8 mouse cellular contexts compared by ENCODE assay signal in the genomic region with DNA sequence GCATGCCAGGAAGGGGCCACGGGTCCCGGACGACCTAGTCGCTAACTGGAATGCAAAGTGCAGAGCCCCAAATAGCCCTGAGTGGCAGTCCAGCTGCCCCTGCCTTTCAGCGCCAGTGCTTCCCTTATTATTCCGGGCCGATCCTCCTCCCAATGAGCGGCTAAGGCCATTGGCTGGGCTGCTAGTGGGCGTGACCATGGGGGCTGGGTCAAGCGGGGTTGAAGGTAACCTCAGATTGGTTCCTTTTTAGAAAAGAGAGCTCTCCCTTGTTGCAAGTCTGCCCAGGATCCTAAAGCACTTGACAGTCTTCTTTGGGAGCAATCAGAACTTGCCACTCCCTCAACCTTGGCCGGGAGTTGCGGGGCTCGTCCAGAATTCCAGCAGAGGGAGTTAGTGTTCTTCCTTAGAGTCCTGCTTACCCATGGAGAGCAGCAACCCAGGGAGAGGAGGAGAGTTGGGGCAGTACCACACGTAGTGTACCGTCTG. TPM values are rescaled to one million over a fixed set of nuclear protein-coding genes. Genes with fewer than 3 reads are reported as not detected.
DNase-seq lines count a peak whose midpoint lies in the region; ATAC-seq and TF ChIP-seq lines count a peak whose summit lies in the region.

No protein-coding gene starts in this region.

- peak; percentile 95 for DNase-seq in MEL (ENCODE audit: low read depth, low spot score)
- peak; percentile 77 to 90 for DNase-seq in cerebellum, adult 18-20 months
- peak; percentile 82 to 85 for DNase-seq in heart, postnatal 36 days
- DNase-seq in layer of hippocampus, adult 18-20 months (ENCODE audit: low spot score in 2 of 2) = peak; percentile 44 to 63
- DNase-seq in lung, adult 2 months = peak; percentile 85
- peak; percentile 51 to 57 for DNase-seq in thymus, adult 18-20 months

- TF ChIP-seq CTCF in MEL (IDR thresholded peaks at IDR 0.05 in 2 of 3, conservative IDR thresholded peaks at IDR 0.05 in 1 of 3; ENCODE audit: control insufficient read depth in 1 of 3, insufficient read depth in 1 of 3, low read depth in 2 of 3, low read length in 3 of 3, poor library complexity in 1 of 3, severe bottlenecking in 1 of 3) = no peak
- TF ChIP-seq CTCF in lung, adult 2 months (IDR thresholded peaks at IDR 0.05; ENCODE audit: insufficient read depth, low read length) = peak; percentile 30; the same call in 1 of the 2 replicates

- no peak overlapping the region for H3K27ac ChIP-seq in MEL (ENCODE audit: control insufficient read depth, low read depth, low read length)
- peak overlapping the region; percentile 32; the same call in 1 of the 2 replicates for H3K27ac ChIP-seq in forebrain, embryonic 15.5 days (replicated peaks)
- no peak overlapping the region for H3K27ac ChIP-seq in neural tube, embryonic 14.5 days (ENCODE audit: low read depth, low read length)

- H3K4me3 ChIP-seq in MEL (ENCODE audit: control insufficient read depth in 1 of 2, insufficient read depth in 1 of 2, low read depth in 2 of 2, low read length in 2 of 2) = peak overlapping the region; percentile 62 to 76
- H3K4me3 ChIP-seq in forebrain, embryonic 15.5 days = peak overlapping the region; percentile 55
- H3K4me3 ChIP-seq in lung, adult 2 months (replicated peaks; ENCODE audit: extremely low read depth, low read depth, low read length) = peak overlapping the region; percentile 45
- H3K4me3 ChIP-seq in neural tube, embryonic 14.5 days (ENCODE audit: low read depth, low read length) = peak overlapping the region; percentile 65

- intact Hi-C loops in heart, postnatal 36 days (cut with DNase I) = no loop called here

- peak; percentile 69 for ATAC-seq in forebrain, embryonic 15.5 days (replicated peaks)
- ATAC-seq in neural tube, embryonic 14.5 days (ENCODE audit: low read depth) = peak; percentile 45; the same call in 1 of the 2 replicates

- no peaks in the 10 kb centered on the region for H3K27me3 ChIP-seq in MEL (ENCODE audit: control insufficient read depth in 1 of 2, insufficient read depth in 2 of 2, low read length in 2 of 2)
- peaks cover 5% of the 10 kb centered on the region; the same call in 1 of the 2 replicates for H3K27me3 ChIP-seq in forebrain, embryonic 15.5 days
- H3K27me3 ChIP-seq in neural tube, embryonic 14.5 days (ENCODE audit: control insufficient read depth, insufficient read depth, low read length) = 0 out of 2 replicates have a peak, but pooled peaks cover 8% of the 10 kb centered on the region

- WGBS in forebrain, embryonic 15.5 days = 0% methylated on average over 15 of the region's 15 CpGs
- under 1% methylated on average over 15 of the region's 15 CpGs for WGBS in lung, adult 2 months
- WGBS in neural tube, embryonic 14.5 days = 0% methylated on average over 15 of the region's 15 CpGs

- H3K36me3 ChIP-seq in MEL (ENCODE audit: control insufficient read depth in 1 of 2, insufficient read depth in 2 of 2, low read length in 2 of 2) = peaks cover 0 to 6% of the 10 kb centered on the region in 2 experiments; a peak in 2 of 4 replicates
- no peaks in the 10 kb centered on the region for H3K36me3 ChIP-seq in forebrain, embryonic 15.5 days
- H3K36me3 ChIP-seq in neural tube, embryonic 14.5 days (ENCODE audit: control insufficient read depth, insufficient read depth, low read length) = no peaks in the 10 kb centered on the region

- H3K4me2 ChIP-seq in forebrain, embryonic 15.5 days (replicated peaks) = peak overlapping the region; percentile 89
- peak overlapping the region; percentile 99 for H3K4me2 ChIP-seq in neural tube, embryonic 14.5 days (ENCODE audit: low read depth, low read length)

- no peak for TF ChIP-seq RAD21 in MEL (IDR thresholded peaks at IDR 0.05; ENCODE audit: low read depth, low read length)

- no peak for TF ChIP-seq EP300 in MEL (IDR thresholded peaks at IDR 0.05; ENCODE audit: low read depth in 1 of 2, low read length in 2 of 2)

- H3K4me1 ChIP-seq in MEL (ENCODE audit: control insufficient read depth in 1 of 2, insufficient read depth in 2 of 2, low read length in 2 of 2) = peaks cover 0 to 13% of the 10 kb centered on the region in 2 experiments; a peak in 1 of 4 replicates
- H3K4me1 ChIP-seq in forebrain, embryonic 15.5 days = peaks cover 20% of the 10 kb centered on the region
- H3K4me1 ChIP-seq in lung, adult 2 months (ENCODE audit: control insufficient read depth, insufficient read depth, low read length) = peaks cover 12% of the 10 kb centered on the region
- H3K4me1 ChIP-seq in neural tube, embryonic 14.5 days (ENCODE audit: control insufficient read depth, insufficient read depth, low read length) = peaks cover 11% of the 10 kb centered on the region; the same call in 1 of the 2 replicates

- H3K9me3 ChIP-seq in MEL (replicated peaks; ENCODE audit: insufficient read depth, low read length) = no peaks in the 10 kb centered on the region
- H3K9me3 ChIP-seq in forebrain, embryonic 15.5 days = no peaks in the 10 kb centered on the region
- H3K9me3 ChIP-seq in neural tube, embryonic 14.5 days (ENCODE audit: control insufficient read depth, low read length) = no peaks in the 10 kb centered on the region

- peak overlapping the region; percentile 73 for H3K9ac ChIP-seq in MEL (ENCODE audit: control insufficient read depth, low read depth, low read length, poor library complexity, severe bottlenecking)
- no peak overlapping the region for H3K9ac ChIP-seq in forebrain, embryonic 15.5 days (replicated peaks)
- no peak overlapping the region for H3K9ac ChIP-seq in neural tube, embryonic 14.5 days (replicated peaks; ENCODE audit: low read depth, low read length)

- TF ChIP-seq POLR2A in MEL (IDR thresholded peaks at IDR 0.05; ENCODE audit: control insufficient read depth in 1 of 2, insufficient read depth in 1 of 2, low read depth in 1 of 2, low read length in 2 of 2, poor library complexity in 1 of 2) = peak; percentile 63 to 87; a peak in 3 of 4 replicates
- TF ChIP-seq POLR2A in lung, adult 2 months (IDR thresholded peaks at IDR 0.05; ENCODE audit: borderline replicate concordance, extremely low read depth, low read depth, low read length) = peak; percentile 87; the same call in 1 of the 2 replicates

- no peaks in the 10 kb centered on the region; the same call in 1 of the 2 replicates for H3K79me2 ChIP-seq in MEL (ENCODE audit: control insufficient read depth, insufficient read depth, low read length, poor library complexity)

TF ChIP-seq in MEL, 35 proteins besides CTCF, POLR2A, EP300 and RAD21 (continues in another document):
- TF ChIP-seq CHD1 (IDR thresholded peaks at IDR 0.05; ENCODE audit: low read depth, low read length) (no peak), TBP (IDR thresholded peaks at IDR 0.05; ENCODE audit: low read depth, low read length) (peak; percentile 58; the same call in 1 of the 2 replicates), ZMIZ1 (IDR thresholded peaks at IDR 0.05; ENCODE audit: low read depth, low read length) (peak; percentile 86; the same call in 1 of the 2 replicates), USF1 (IDR thresholded peaks at IDR 0.05; ENCODE audit: low read depth, low read length) (peak; percentile 37; the same call in 1 of the 2 replicates), SIN3A (IDR thresholded peaks at IDR 0.05; ENCODE audit: low read length) (peak; percentile 54), ZC3H11A (IDR thresholded peaks at IDR 0.05; ENCODE audit: low read depth, low read length) (no peak), NELFE (IDR thresholded peaks at IDR 0.05; ENCODE audit: low read depth, low read length) (peak; percentile 76), MAZ (IDR thresholded peaks at IDR 0.05; ENCODE audit: low read depth, low read length) (peak; percentile 27; the same call in 1 of the 2 replicates), MXI1 (IDR thresholded peaks at IDR 0.05; ENCODE audit: low read depth, low read length) (no peak)

RNA-seq across cellular contexts. Expression of gene Macrod1, which starts 1.2 kb away (rescaled TPM):
- 1.9 and 4.5 TPM in 2 replicates for total RNA-seq in MEL (2012; rRNA removed)
- polyA plus RNA-seq in MEL (2012; ENCODE audit: insufficient read depth in 1 of 2, insufficient read length in 2 of 2, low read depth in 1 of 2, low replicate concordance in 2 of 2, missing spikeins in 1 of 2) = 10 to 100 TPM in 1 of 2 experiments, not detected in 1; 15.7 TPM
- 5.8 and 6.0 TPM in 2 replicates for polyA plus RNA-seq in forebrain, embryonic 15.5 days (2015; fragmentation: Nextera tagmentation; extraction: Ambion mirVana)
- 100 to 1,000 TPM; 272 to 280 TPM for total RNA-seq in heart, postnatal 36 days (2021)
- total RNA-seq in layer of hippocampus, adult 18-20 months (2021) = 10 to 100 TPM; 22.9 to 23.7 TPM
- polyA plus RNA-seq in lung, adult 2 months (2012; rRNA removed) = 42.0 and 44.3 TPM in 2 replicates
- polyA plus RNA-seq in neural tube, embryonic 14.5 days (2014; fragmentation: Nextera tagmentation; extraction: Ambion mirVana) = 4.7 and 5.6 TPM in 2 replicates

RNA-seq across cellular contexts. Expression of gene Stip1, which starts 18.0 kb away (rescaled TPM):
- 281 and 284 TPM in 2 replicates for total RNA-seq in MEL (2012; rRNA removed)
- polyA plus RNA-seq in MEL (2012; ENCODE audit: insufficient read depth in 1 of 2, insufficient read length in 2 of 2, low read depth in 1 of 2, low replicate concordance in 2 of 2, missing spikeins in 1 of 2) = 100 to 1,000 TPM; 370 to 430 TPM
- 243 and 245 TPM in 2 replicates for polyA plus RNA-seq in forebrain, embryonic 15.5 days (2015; fragmentation: Nextera tagmentation; extraction: Ambion mirVana)
- total RNA-seq in heart, postnatal 36 days (2021) = 100 to 1,000 TPM in 1 of 2 experiments, 10 to 100 TPM in 1; 98.7 to 126 TPM
- total RNA-seq in layer of hippocampus, adult 18-20 months (2021) = 100 to 1,000 TPM; 218 to 230 TPM
- 25.0 and 31.4 TPM in 2 replicates for polyA plus RNA-seq in lung, adult 2 months (2012; rRNA removed)
- polyA plus RNA-seq in neural tube, embryonic 14.5 days (2014; fragmentation: Nextera tagmentation; extraction: Ambion mirVana) = 207 and 215 TPM in 2 replicates

RNA-seq across cellular contexts. Expression of gene Fermt3, which starts 38.5 kb away (rescaled TPM):
- total RNA-seq in MEL (2012; rRNA removed) = 295 and 329 TPM in 2 replicates
- polyA plus RNA-seq in MEL (2012; ENCODE audit: insufficient read depth in 1 of 2, insufficient read length in 2 of 2, low read depth in 1 of 2, low replicate concordance in 2 of 2, missing spikeins in 1 of 2) = 100 to 1,000 TPM; 244 to 327 TPM
- 3.6 and 3.7 TPM in 2 replicates for polyA plus RNA-seq in forebrain, embryonic 15.5 days (2015; fragmentation: Nextera tagmentation; extraction: Ambion mirVana)
- 1 to 10 TPM; 4.2 to 5.9 TPM for total RNA-seq in heart, postnatal 36 days (2021)
- total RNA-seq in layer of hippocampus, adult 18-20 months (2021) = 1 to 10 TPM; 4.2 to 5.1 TPM
- 36.8 and 41.6 TPM in 2 replicates for polyA plus RNA-seq in lung, adult 2 months (2012; rRNA removed)
- polyA plus RNA-seq in neural tube, embryonic 14.5 days (2014; fragmentation: Nextera tagmentation; extraction: Ambion mirVana) = 1.9 and 4.9 TPM in 2 replicates

RNA-seq across cellular contexts. Expression of gene Flrt1, which starts 47.8 kb away (rescaled TPM):
- total RNA-seq in MEL (2012; rRNA removed) = 0.03 TPM in 1 of 2 replicates, not detected in the other
- polyA plus RNA-seq in MEL (2012; ENCODE audit: insufficient read depth in 1 of 2, insufficient read length in 2 of 2, low read depth in 1 of 2, low replicate concordance in 2 of 2, missing spikeins in 1 of 2) = not detected
- 14.9 and 18.9 TPM in 2 replicates for polyA plus RNA-seq in forebrain, embryonic 15.5 days (2015; fragmentation: Nextera tagmentation; extraction: Ambion mirVana)
- total RNA-seq in heart, postnatal 36 days (2021) = under 1 TPM; 0.84 to 1.00 TPM
- total RNA-seq in layer of hippocampus, adult 18-20 months (2021) = 10 to 100 TPM; 21.6 to 22.0 TPM
- polyA plus RNA-seq in lung, adult 2 months (2012; rRNA removed) = 0.29 and 0.40 TPM in 2 replicates
- polyA plus RNA-seq in neural tube, embryonic 14.5 days (2014; fragmentation: Nextera tagmentation; extraction: Ambion mirVana) = 11.0 and 13.3 TPM in 2 replicates
